Mouse (Mus musculus) intestine, embryonic 14.5 days (tissue): ENCODE measurements around the gene Rragc. TPM values are rescaled to one million over a fixed set of nuclear protein-coding genes. Genes with fewer than 3 reads are reported as not detected.

Experiments used
- polyA plus RNA-seq: library from polyadenylated mRNA; unstranded; fragments of >200 nt; fragmentation: Nextera tagmentation; extraction: Ambion mirVana; gene quantifications from 2 replicates; pipeline ENCODE4 v1.2.1, GENCODE M21; 2014

Gene Rragc
- polyA plus RNA-seq, 1 experiment from 2014 or later: 50.6 TPM

Other genes with a start within 250 kb of the Rragc start
- 64.7 and 69.8 TPM in 2 replicates for gene Macf1, start 233.1 kb upstream of the Rragc start, polyA plus RNA-seq
- gene Ndufs5, start 199.2 kb upstream of the Rragc start, polyA plus RNA-seq: 306 and 321 TPM in 2 replicates
- 47.3 and 48.4 TPM in 2 replicates for gene Akirin1, start 167.1 kb upstream of the Rragc start, polyA plus RNA-seq
- gene Rhbdl2, start 129.6 kb upstream of the Rragc start, polyA plus RNA-seq: 1.3 and 1.4 TPM in 2 replicates
- 0.19 TPM in 1 of 2 replicates, not detected in the other for gene 4933427I04Rik, start 57.8 kb upstream of the Rragc start, polyA plus RNA-seq
- gene Mycbp, start 12.6 kb upstream of the Rragc start, polyA plus RNA-seq: 86.5 and 97.8 TPM in 2 replicates
- 0.48 TPM in 1 of 2 replicates, not detected in the other for gene 4930535I16Rik, start 576 bp downstream of the Rragc start, polyA plus RNA-seq